Mouse (Mus musculus): ENCODE results near the gene Adk.

- TF ChIP-seq POLR2A (IDR thresholded peaks at IDR 0.05; ENCODE audit: borderline replicate concordance, extremely low read depth, insufficient read depth, insufficient read length, poor library complexity, severe bottlenecking) = no peak
- TF ChIP-seq CTCF (IDR thresholded peaks at IDR 0.05; ENCODE audit: borderline replicate concordance, extremely low read depth, insufficient read depth, insufficient read length) = no peak
These were observed 169.8 kb downstream of the Adk start for GRCm38 (mm10) chr14:21222206-21222605.
